In the genomic region with DNA sequence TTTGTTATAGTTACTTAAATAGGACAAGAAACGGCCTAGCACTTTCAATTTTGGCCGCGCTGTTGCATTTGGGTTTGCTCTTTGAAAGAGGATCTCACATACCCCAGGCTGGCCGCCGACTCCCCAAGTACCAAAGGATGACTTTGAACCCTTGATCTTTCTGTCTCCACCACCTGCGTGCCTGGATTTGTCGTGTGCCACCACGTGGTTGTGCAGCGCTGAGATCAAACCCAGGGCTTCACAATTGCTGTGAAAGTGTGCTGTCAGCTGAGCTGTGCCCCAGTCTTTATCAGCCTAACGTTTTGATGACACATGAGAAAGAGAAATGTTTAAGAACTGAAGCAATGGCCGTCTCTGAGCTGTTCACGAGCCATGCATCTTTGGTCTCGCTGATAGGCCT, we compare ENCODE assay signal across 19 mouse cellular contexts.
"Had no signal": no experiment of that assay in that cellular context is flagged by ENCODE, and none has a peak within 500 bp of the region (broad histone marks: within the 10 kb centered on the region; RNA-seq: fewer than 3 reads in every experiment).

No protein-coding gene starts in this region.

- H3K27ac ChIP-seq: kidney, embryonic 15.5 days; left cerebral cortex, adult 2 months; liver, embryonic 13.5 days; midbrain, embryonic 12.5 days; neural tube, embryonic 12.5 days; neural tube, embryonic 15.5 days; stomach, embryonic 15.5 days had no signal

- H3K9me3 ChIP-seq: kidney, embryonic 15.5 days; liver, embryonic 13.5 days; midbrain, embryonic 12.5 days; neural tube, embryonic 12.5 days; neural tube, embryonic 15.5 days; stomach, embryonic 15.5 days had no signal

- H3K27me3 ChIP-seq: liver, embryonic 13.5 days; midbrain, embryonic 12.5 days; neural tube, embryonic 12.5 days; neural tube, embryonic 15.5 days; stomach, embryonic 15.5 days had no signal

- H3K4me2 ChIP-seq: kidney, embryonic 15.5 days; liver, embryonic 13.5 days; midbrain, embryonic 12.5 days; neural tube, embryonic 12.5 days; neural tube, embryonic 15.5 days; stomach, embryonic 15.5 days had no signal

- H3K36me3 ChIP-seq: kidney, embryonic 15.5 days; liver, embryonic 13.5 days; midbrain, embryonic 12.5 days; neural tube, embryonic 12.5 days; neural tube, embryonic 15.5 days; stomach, embryonic 15.5 days had no signal

- DNase-seq: kidney, adult 8-10 months; kidney, postnatal 10 days; kidney, postnatal 36 days; layer of hippocampus, postnatal 36 days; liver, embryonic 13.5 days; lung, adult 2 months; lung, postnatal 14 days; lung, postnatal 4 days; right cerebral cortex, adult 18-20 months; right cerebral cortex, postnatal 14 days; right cerebral cortex, postnatal 4 days; spleen, adult 18-20 months had no signal

- ATAC-seq: intestine, postnatal 0 days had no signal

- H3K9ac ChIP-seq: kidney, embryonic 15.5 days; liver, embryonic 13.5 days; midbrain, embryonic 12.5 days; neural tube, embryonic 12.5 days; neural tube, embryonic 15.5 days; stomach, embryonic 15.5 days had no signal

- H3K4me3 ChIP-seq: kidney, embryonic 15.5 days; left cerebral cortex, adult 2 months; liver, embryonic 13.5 days; midbrain, embryonic 12.5 days; neural tube, embryonic 12.5 days; neural tube, embryonic 15.5 days; stomach, embryonic 15.5 days had no signal

- H3K4me1 ChIP-seq: stomach, embryonic 15.5 days had no signal
